Mouse (Mus musculus) stomach, embryonic 14.5 days (tissue): ENCODE results near the gene Anxa2. TPM values are rescaled to one million over a fixed set of nuclear protein-coding genes. Genes with fewer than 3 reads are reported as not detected.

Source experiments
- ATAC-seq: fragments of 200-750 bp; cut with Nextera tagmentation; 2 replicates; pipeline ENCODE4 v1.8.0; 2017; ENCODE audit warnings: low read depth, moderate TSS enrichment; ENCODE audit not compliant: insufficient number of reproducible peaks, insufficient read depth, low FRiP score
- H3K27ac ChIP-seq: fragments of 300-500 bp; sonication (generic); 2 replicates; pipeline ENCODE4 v1.5.1; 2014; ENCODE audit warnings: mild to moderate bottlenecking, low read length, moderate library complexity, mixed read lengths
- H3K27me3 ChIP-seq: fragments of 300-500 bp; sonication (generic); 2 replicates; pipeline ENCODE4 v1.6.1; 2014; ENCODE audit warnings: low read length, control low read depth, mixed read lengths; ENCODE audit not compliant: control insufficient read depth, insufficient read depth
- H3K36me3 ChIP-seq: fragments of 300-500 bp; sonication (generic); 2 replicates; pipeline ENCODE4 v1.6.1; 2014; ENCODE audit warnings: mild to moderate bottlenecking, control low read depth, low read length, moderate library complexity, mixed read lengths; ENCODE audit not compliant: control insufficient read depth, insufficient read depth
- H3K4me1 ChIP-seq: fragments of 300-500 bp; sonication (generic); 2 replicates; pipeline ENCODE4 v1.6.1; 2014; ENCODE audit warnings: low read length, control low read depth, mixed read lengths; ENCODE audit not compliant: control insufficient read depth, insufficient read depth
- H3K4me2 ChIP-seq: fragments of 300-500 bp; sonication (generic); replicated peaks from 2 replicates; pipeline ENCODE4 v1.6.1; 2014; ENCODE audit warnings: low read depth, low read length, control low read depth
- H3K4me3 ChIP-seq: fragments of 300-500 bp; sonication (generic); 2 replicates; pipeline ENCODE4 v1.5.1; 2014; ENCODE audit warnings: low read depth, low read length, control low read depth
- H3K9ac ChIP-seq: fragments of 300-500 bp; sonication (generic); replicated peaks from 2 replicates; pipeline ENCODE4 v1.6.1; 2014; ENCODE audit warnings: low read depth, mild to moderate bottlenecking, control low read depth, low read length, moderate library complexity, mixed read lengths
- H3K9me3 ChIP-seq: fragments of 300-500 bp; sonication (generic); 2 replicates; pipeline ENCODE4 v1.6.1; 2016; ENCODE audit warnings: low read depth, low read length, control low read depth; ENCODE audit not compliant: control insufficient read depth
- WGBS: fragments of 180-500 bp; shearing (Covaris S2); extraction: QIAGEN DNeasy Blood & Tissue Kit; methylation state at CpG from one replicate; pipeline ENCODE4 v1.1.7; 2014; 5-methylcytosine and 5-hydroxymethylcytosine counted together
- polyA plus RNA-seq: library from polyadenylated mRNA; unstranded; fragments of >200 nt; fragmentation: Nextera tagmentation; extraction: Ambion mirVana; gene quantifications from 2 replicates; pipeline ENCODE4 v1.2.1, GENCODE M21; 2014

Gene Anxa2
- polyA plus RNA-seq = 902 and 935 TPM in 2 replicates

DNA sequence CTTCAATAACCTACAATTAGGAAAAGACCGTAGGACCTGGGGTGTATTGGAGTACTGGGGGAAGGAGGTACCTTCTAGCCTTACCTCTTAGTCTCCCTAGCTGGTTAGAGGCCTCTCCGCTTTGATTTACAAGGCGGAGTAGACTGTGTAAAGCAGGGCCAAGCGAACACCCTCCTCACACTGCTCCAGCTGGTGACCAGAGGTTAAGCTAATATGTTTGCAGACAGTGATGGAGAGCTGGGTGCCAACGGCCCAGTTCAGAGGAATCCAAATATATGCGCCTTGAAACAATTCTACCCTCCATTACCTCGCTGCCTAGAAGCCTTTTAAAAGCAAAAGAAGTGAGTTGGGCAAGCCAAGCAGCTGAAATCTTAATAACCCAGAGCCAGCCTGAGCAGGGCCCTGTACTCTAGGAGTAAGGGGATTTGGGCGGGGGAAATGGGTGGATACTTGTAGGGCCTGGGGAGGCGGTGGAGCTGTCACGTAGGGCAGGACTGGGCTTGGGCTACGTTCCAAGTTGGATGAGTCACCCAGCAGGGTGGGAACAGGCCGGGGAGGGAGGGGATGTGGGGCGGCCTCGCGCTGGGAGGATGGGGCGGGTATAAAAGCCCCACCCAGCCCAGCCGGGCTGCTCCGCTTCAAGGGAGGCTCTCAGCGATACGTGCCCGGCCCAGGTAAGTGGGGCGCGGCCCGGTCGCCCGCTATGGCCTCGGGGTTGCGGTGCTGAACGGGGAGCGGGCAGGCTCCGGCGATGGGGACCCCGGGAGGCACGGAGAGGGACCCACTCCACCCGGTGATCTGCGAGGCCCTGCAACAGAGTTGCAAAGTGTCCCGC lies at the start of gene Anxa2:
Anxa2 (plus strand) TSS at position 555 of the 835 bp plus-strand sequence.
- Histone ChIP-seq H3K4me2 (peak within 1 kb of the TSS; percentile 67), H3K9ac (peak within 1 kb of the TSS; percentile 88), H3K4me1 (peaks cover 38% of the 10 kb centered on the region), H3K9me3 (no peaks in the 10 kb centered on the region), H3K27me3 (no peaks in the 10 kb centered on the region), H3K4me3 (peak within 1 kb of the TSS; percentile 80), H3K27ac (peak within 1 kb of the TSS; percentile 97), H3K36me3 (no peaks in the 10 kb centered on the region)
- 3% methylated on average over 33 of the region's 37 CpGs for WGBS
- ATAC-seq = peak; percentile 92

DNA sequence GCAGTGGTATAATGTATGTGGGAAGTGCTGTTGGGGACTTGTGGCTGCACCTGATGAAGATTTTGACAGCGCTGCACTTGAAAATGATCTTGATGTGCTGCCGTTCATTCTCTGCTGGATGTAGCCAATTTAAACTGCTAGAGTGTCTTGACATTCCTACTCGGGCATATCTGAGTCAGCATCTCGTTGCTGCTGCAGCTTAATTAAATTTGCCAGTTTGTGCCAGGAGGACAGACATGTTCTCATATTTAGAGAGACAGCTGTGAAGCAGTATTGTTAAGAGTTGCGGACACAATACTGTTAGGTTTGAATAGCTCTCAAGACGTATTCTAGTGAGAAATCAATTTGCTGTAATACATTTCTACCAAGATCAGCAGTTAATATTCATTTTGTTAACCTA lies 48.7 kb upstream of the Anxa2 start:
- peaks cover 4% of the 10 kb centered on the region; the same call in 1 of the 2 replicates for H3K36me3 ChIP-seq
- no peak for ATAC-seq

DNA sequence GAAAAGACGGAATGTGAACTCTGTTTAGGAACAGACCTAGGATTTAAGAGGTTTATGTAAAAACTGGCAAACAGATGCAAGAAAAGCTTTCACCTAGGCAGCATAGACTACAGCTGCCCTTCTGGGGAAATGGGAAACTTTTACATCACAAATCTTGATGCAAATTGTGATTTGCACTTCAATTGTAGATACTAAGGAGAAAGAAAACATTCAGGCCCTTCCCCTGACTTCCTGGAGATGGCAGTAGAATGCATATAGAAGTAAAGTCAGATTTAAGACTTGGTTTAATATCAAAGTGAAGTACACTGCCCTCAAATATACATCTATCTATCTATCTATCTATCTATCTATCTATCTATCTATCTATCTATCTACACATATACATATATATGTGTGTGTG lies 33.9 kb upstream of the Anxa2 start:
- Histone ChIP-seq H3K36me3 (peaks cover 30% of the 10 kb centered on the region), H3K9ac (no peak overlapping the region), H3K9me3 (no peaks in the 10 kb centered on the region), H3K27ac (no peak overlapping the region), H3K4me1 (no peaks in the 10 kb centered on the region), H3K4me2 (no peak overlapping the region), H3K4me3 (no peak overlapping the region), H3K27me3 (no peaks in the 10 kb centered on the region)
- no peak for ATAC-seq
- WGBS = 89% methylated on average over 1 of the region's 1 CpGs

More for the DNA sequence above, 48.7 kb upstream of the Anxa2 start:
- H3K9me3 ChIP-seq = no peaks in the 10 kb centered on the region
- no peak overlapping the region for H3K9ac ChIP-seq
- H3K4me1 ChIP-seq = no peaks in the 10 kb centered on the region
- H3K4me2 ChIP-seq = no peak overlapping the region
- no peaks in the 10 kb centered on the region for H3K27me3 ChIP-seq
- H3K4me3 ChIP-seq = no peak overlapping the region
- WGBS = 76% methylated on average over 6 of the region's 6 CpGs
- no peak overlapping the region for H3K27ac ChIP-seq

GRCm38 (mm10) chr9:69430531-69430930 lies 22.9 kb upstream of the Anxa2 start:
- no peak overlapping the region for H3K4me3 ChIP-seq
- no peak overlapping the region for H3K9ac ChIP-seq
- no peak for ATAC-seq
- 83% methylated on average over 3 of the region's 3 CpGs for WGBS
- H3K4me2 ChIP-seq = no peak overlapping the region
- H3K27ac ChIP-seq = no peak overlapping the region
- H3K4me1 ChIP-seq = 0 out of 2 replicates have a peak, but pooled peaks cover 3% of the 10 kb centered on the region
- H3K27me3 ChIP-seq = no peaks in the 10 kb centered on the region
- peaks cover 24% of the 10 kb centered on the region for H3K36me3 ChIP-seq
- no peaks in the 10 kb centered on the region for H3K9me3 ChIP-seq

GRCm38 (mm10) chr9:69431863-69432555 lies 21.4 kb upstream of the Anxa2 start:
- no peaks in the 10 kb centered on the region for H3K27me3 ChIP-seq
- H3K36me3 ChIP-seq = peaks cover 16% of the 10 kb centered on the region
- no peaks in the 10 kb centered on the region for H3K9me3 ChIP-seq
- H3K27ac ChIP-seq = no peak overlapping the region; the same call in 1 of the 2 replicates
- no peak overlapping the region for H3K4me2 ChIP-seq
- no peak overlapping the region for H3K9ac ChIP-seq
- H3K4me3 ChIP-seq = no peak overlapping the region
- no peak for ATAC-seq
- H3K4me1 ChIP-seq = 0 out of 2 replicates have a peak, but pooled peaks cover 3% of the 10 kb centered on the region
- 52% methylated on average over 6 of the region's 6 CpGs for WGBS

DNA sequence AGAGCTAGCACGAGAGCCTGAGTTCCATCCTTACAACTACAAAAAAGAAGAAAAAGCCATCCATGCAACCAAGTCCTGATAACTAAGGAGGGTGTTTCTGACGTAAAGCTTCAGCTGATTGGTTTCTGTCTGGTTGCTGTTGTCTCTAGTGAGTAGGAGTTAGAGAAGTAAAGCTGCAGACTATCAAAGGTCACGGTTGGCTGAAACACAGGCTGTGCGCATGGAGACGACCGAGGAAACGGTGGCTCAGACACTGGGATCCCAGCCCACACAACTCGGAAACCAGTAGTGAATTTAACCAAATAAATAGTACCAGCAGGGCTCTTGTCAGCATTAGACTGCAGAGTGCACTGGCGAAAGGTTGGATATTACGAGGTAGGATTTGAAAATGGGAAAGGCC lies 18.2 kb upstream of the Anxa2 start:
- H3K4me1 ChIP-seq = 0 out of 2 replicates have a peak, but pooled peaks cover 3% of the 10 kb centered on the region
- H3K9me3 ChIP-seq = no peaks in the 10 kb centered on the region
- H3K36me3 ChIP-seq = no peaks in the 10 kb centered on the region; the same call in 1 of the 2 replicates
- no peak for ATAC-seq
- no peak overlapping the region for H3K4me2 ChIP-seq
- no peak overlapping the region for H3K4me3 ChIP-seq
- 82% methylated on average over 10 of the region's 10 CpGs for WGBS
- H3K27ac ChIP-seq = no peak overlapping the region
- no peaks in the 10 kb centered on the region for H3K27me3 ChIP-seq
- H3K9ac ChIP-seq = no peak overlapping the region

DNA sequence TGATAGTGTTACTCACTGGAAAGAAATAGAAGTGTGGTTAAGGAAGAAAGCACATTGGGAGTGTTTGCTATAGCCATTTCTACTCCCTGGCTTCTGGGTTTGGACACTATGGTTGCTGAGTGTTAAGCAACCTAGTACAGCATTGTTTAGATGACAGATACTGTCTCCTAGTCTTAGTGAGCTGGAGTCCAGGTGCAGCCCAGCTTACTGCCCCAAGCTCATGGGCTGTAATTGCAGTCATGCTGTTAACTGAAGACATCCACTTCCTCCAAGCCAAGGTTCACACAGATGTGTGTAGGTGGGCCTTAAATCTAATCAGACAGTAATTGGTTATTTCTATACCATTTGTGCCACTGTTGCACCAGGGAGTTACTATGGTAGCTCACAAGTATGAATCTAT lies 17.8 kb upstream of the Anxa2 start:
- no peak for ATAC-seq
- Histone ChIP-seq H3K4me3 (no peak overlapping the region), H3K9me3 (no peaks in the 10 kb centered on the region), H3K27me3 (no peaks in the 10 kb centered on the region), H3K9ac (no peak overlapping the region), H3K4me1 (peaks cover 4% of the 10 kb centered on the region; the same call in 1 of the 2 replicates), H3K27ac (no peak overlapping the region), H3K36me3 (no peaks in the 10 kb centered on the region; the same call in 1 of the 2 replicates), H3K4me2 (no peak overlapping the region)

DNA sequence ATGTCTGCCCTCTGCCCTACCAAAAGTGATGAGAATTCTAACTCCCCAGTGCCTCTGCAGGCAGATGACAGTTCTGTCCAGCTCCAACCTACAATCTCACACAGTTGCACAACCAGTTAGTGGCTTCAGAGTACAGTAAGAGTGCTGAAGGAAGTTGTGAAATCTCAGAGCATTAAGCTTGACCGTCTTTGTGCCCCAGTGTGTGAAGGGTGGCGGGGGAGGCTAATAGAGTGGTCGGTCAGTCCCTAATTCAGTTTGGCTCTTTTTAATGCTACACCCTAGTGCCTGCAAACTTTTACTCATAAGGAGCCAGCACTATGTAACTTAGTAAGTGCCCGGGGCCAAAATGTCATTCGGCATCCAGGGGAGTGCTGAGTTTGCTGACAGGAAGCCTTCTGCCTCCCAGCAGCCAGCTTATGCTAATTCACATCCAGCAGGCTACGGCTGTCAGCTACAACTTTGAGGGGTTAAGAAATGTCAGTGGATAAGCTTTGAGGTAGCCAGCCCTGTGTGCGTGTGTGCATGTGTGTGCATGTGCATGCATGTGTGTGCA lies 13.5 kb upstream of the Anxa2 start:
- no peaks in the 10 kb centered on the region for H3K36me3 ChIP-seq
- no peaks in the 10 kb centered on the region for H3K27me3 ChIP-seq
- no peak overlapping the region for H3K4me3 ChIP-seq
- no peak overlapping the region for H3K9ac ChIP-seq
- WGBS = 31% methylated on average over 7 of the region's 7 CpGs
- ATAC-seq = no peak
- no peak overlapping the region for H3K4me2 ChIP-seq
- H3K4me1 ChIP-seq = peaks cover 12% of the 10 kb centered on the region; the same call in 1 of the 2 replicates
- peak overlapping the region; percentile 55; the same call in 1 of the 2 replicates for H3K27ac ChIP-seq
- H3K9me3 ChIP-seq = no peaks in the 10 kb centered on the region
